Mouse (Mus musculus) thymus, postnatal 14 days (tissue): ENCODE measurements around the gene Gna11.

ENCODE experiments used
- DNase-seq: peaks from one replicate; pipeline ENCODE4 v3.0.0; 2021

Gna11 gene

DNA sequence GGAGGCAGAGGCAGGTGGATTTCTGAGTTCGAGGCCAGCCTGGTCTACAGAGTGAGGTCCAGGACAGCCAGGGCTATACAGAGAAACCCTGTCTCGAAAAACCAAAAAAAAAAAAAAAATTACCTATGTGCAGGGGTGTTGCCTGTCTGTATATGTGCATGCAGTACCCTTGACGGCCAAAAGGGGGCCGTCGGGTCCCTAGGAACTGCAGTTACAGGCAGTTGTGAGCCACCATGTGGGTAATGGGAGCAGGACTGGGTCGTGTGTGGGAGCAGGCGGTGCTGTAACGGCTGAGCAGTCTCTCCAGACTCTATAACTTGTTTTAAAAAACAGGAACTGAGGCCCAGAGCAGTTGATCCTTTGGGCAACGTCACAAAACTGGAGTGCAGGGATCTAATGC, 61.0 kb downstream of the Gna11 start:
- peak; percentile 58 for DNase-seq

- DNase-seq = peak; percentile 63
Measured at GRCm38 (mm10) chr10:81482533-81482889, 62.5 kb downstream of the Gna11 start, which contains the start of gene Celf5. Gene Celf5 (minus strand): TSS chr10:81482709.

GRCm38 (mm10) chr10:81481605-81482532, 63.1 kb downstream of the Gna11 start:
- peak; percentile 34 for DNase-seq
